In the genomic region with DNA sequence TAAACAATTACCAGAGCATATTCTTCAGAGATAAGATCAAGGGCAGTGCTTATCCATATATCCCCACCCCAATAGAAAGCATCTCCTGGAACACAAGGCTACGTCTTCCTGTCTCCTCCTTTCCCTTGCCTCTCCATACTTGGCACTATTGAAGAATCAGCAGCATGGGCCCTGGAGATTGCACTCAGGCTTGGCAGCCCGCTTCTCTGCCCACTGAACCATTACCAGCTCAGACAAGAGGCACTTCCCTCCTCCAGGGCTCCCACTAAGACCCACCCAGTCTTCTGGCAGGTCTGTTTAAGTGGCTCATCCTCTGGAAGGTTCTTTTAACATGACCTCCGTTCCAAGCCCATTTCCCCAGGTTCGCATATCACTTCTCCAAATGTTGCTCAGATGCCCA, we compare ENCODE assay signal across 23 mouse cellular contexts. TPM values are rescaled to one million over a fixed set of nuclear protein-coding genes. Genes with fewer than 3 reads are reported as not detected.
A peak's percentile ranks its signal among the peaks of the same experiment; 100 is the strongest.
DNase-seq lines count a peak whose midpoint lies in the region; ATAC-seq and TF ChIP-seq lines count a peak whose summit lies in the region.
"Had no signal": no experiment of that assay in that cellular context is flagged by ENCODE, and none has a peak within 500 bp of the region (broad histone marks: within the 10 kb centered on the region; RNA-seq: fewer than 3 reads in every experiment).

No protein-coding gene starts in this region.

- no peak for ATAC-seq in forebrain, embryonic 13.5 days
- no peak for ATAC-seq in forebrain, embryonic 16.5 days
- ATAC-seq in liver, postnatal 0 days, result no peak
- ATAC-seq in kidney, postnatal 0 days (replicated peaks; ENCODE audit: low FRiP score, low read depth), result no peak
- ATAC-seq in granulocyte monocyte progenitor cell, adult 5-6 weeks (replicated peaks; ENCODE audit: poor library complexity, severe bottlenecking), result no peak

- no peak for TF ChIP-seq CTCF in liver, adult 2 months (IDR thresholded peaks at IDR 0.05; ENCODE audit: low read depth, low read length)
- no peak for TF ChIP-seq CTCF in liver, postnatal 0 days (IDR thresholded peaks at IDR 0.05; ENCODE audit: low read depth)
- no peak for TF ChIP-seq CTCF in kidney, postnatal 0 days (IDR thresholded peaks at IDR 0.05; ENCODE audit: low read depth)

- WGBS in forebrain, embryonic 13.5 days, result 84% methylated on average over 4 of the region's 4 CpGs
- WGBS in forebrain, embryonic 16.5 days, result 83% methylated on average over 4 of the region's 4 CpGs
- WGBS in liver, adult 2 months, result 75% methylated on average over 4 of the region's 4 CpGs
- WGBS in liver, postnatal 0 days (ENCODE audit: insufficient replicate concordance), result 85% methylated on average over 4 of the region's 4 CpGs
- WGBS in kidney, postnatal 0 days, result 44% methylated on average over 4 of the region's 4 CpGs

- peak overlapping the region; percentile 12; the same call in 1 of the 2 replicates for H3K9ac ChIP-seq in forebrain, embryonic 13.5 days
- H3K9ac ChIP-seq in forebrain, embryonic 16.5 days (replicated peaks; ENCODE audit: low read depth, low read length), result no peak overlapping the region
- H3K9ac ChIP-seq in liver, adult 2 months (ENCODE audit: low read depth, low read length), result no peak overlapping the region
- H3K9ac ChIP-seq in liver, postnatal 0 days (replicated peaks), result no peak overlapping the region
- H3K9ac ChIP-seq in kidney, postnatal 0 days (ENCODE audit: low read depth, low read length), result no peak overlapping the region
- H3K9ac ChIP-seq: embryonic facial prominence, embryonic 15.5 days; limb, embryonic 15.5 days had no signal

- H3K79me2 ChIP-seq in liver, adult 2 months (ENCODE audit: control insufficient read depth, insufficient read depth, low read length), result peaks cover 18% of the 10 kb centered on the region; the same call in 1 of the 2 replicates

- peaks cover 28% of the 10 kb centered on the region for H3K4me1 ChIP-seq in forebrain, embryonic 13.5 days
- H3K4me1 ChIP-seq in forebrain, embryonic 16.5 days (replicated peaks; ENCODE audit: control insufficient read depth, insufficient read depth, low read length), result peaks cover 28% of the 10 kb centered on the region
- H3K4me1 ChIP-seq in liver, adult 2 months (ENCODE audit: control insufficient read depth, insufficient read depth, low read length), result peaks cover 35% of the 10 kb centered on the region
- peaks cover 40% of the 10 kb centered on the region for H3K4me1 ChIP-seq in liver, postnatal 0 days (ENCODE audit: insufficient read depth)
- H3K4me1 ChIP-seq in kidney, postnatal 0 days (replicated peaks; ENCODE audit: insufficient read depth, low read length), result peaks cover 14% of the 10 kb centered on the region; the same call in 1 of the 2 replicates

- no peak overlapping the region for H3K4me2 ChIP-seq in forebrain, embryonic 13.5 days
- H3K4me2 ChIP-seq in forebrain, embryonic 16.5 days (ENCODE audit: low read length), result no peak overlapping the region
- no peak overlapping the region for H3K4me2 ChIP-seq in liver, postnatal 0 days (ENCODE audit: low read depth, low read length)
- H3K4me2 ChIP-seq in kidney, postnatal 0 days (ENCODE audit: low read length), result no peak overlapping the region
- H3K4me2 ChIP-seq: embryonic facial prominence, embryonic 15.5 days; limb, embryonic 15.5 days had no signal

- peaks cover 1% of the 10 kb centered on the region for H3K36me3 ChIP-seq in forebrain, embryonic 13.5 days (ENCODE audit: poor library complexity, severe bottlenecking)
- no peaks in the 10 kb centered on the region for H3K36me3 ChIP-seq in forebrain, embryonic 16.5 days (ENCODE audit: control insufficient read depth, insufficient read depth)
- H3K36me3 ChIP-seq in liver, adult 2 months (ENCODE audit: control insufficient read depth, insufficient read depth, low read length), result no peaks in the 10 kb centered on the region
- no peaks in the 10 kb centered on the region for H3K36me3 ChIP-seq in liver, postnatal 0 days (replicated peaks; ENCODE audit: insufficient read depth, low read length)
- 0 out of 2 replicates have a peak, but pooled peaks cover under 1% of the 10 kb centered on the region for H3K36me3 ChIP-seq in kidney, postnatal 0 days (ENCODE audit: insufficient read depth, low read length)

- H3K4me3 ChIP-seq in forebrain, embryonic 13.5 days, result no peak overlapping the region
- H3K4me3 ChIP-seq in forebrain, embryonic 16.5 days (replicated peaks; ENCODE audit: low read length), result no peak overlapping the region
- no peak overlapping the region for H3K4me3 ChIP-seq in liver, adult 2 months (ENCODE audit: insufficient read depth, low read depth, low read length)
- no peak overlapping the region for H3K4me3 ChIP-seq in liver, postnatal 0 days (ENCODE audit: low read depth, low read length)
- H3K4me3 ChIP-seq in kidney, postnatal 0 days (replicated peaks; ENCODE audit: low read depth, low read length), result no peak overlapping the region
- H3K4me3 ChIP-seq: embryonic facial prominence, embryonic 15.5 days; gastrocnemius, adult 2 months had no signal

- 0 out of 2 replicates have a peak, but pooled peaks cover 5% of the 10 kb centered on the region for H3K27me3 ChIP-seq in forebrain, embryonic 13.5 days
- no peaks in the 10 kb centered on the region for H3K27me3 ChIP-seq in forebrain, embryonic 16.5 days (replicated peaks; ENCODE audit: control insufficient read depth, insufficient read depth, low read length)
- no peaks in the 10 kb centered on the region for H3K27me3 ChIP-seq in liver, adult 2 months (ENCODE audit: control insufficient read depth, insufficient read depth, low read length)
- no peaks in the 10 kb centered on the region for H3K27me3 ChIP-seq in liver, postnatal 0 days (ENCODE audit: insufficient read depth, low read length)
- H3K27me3 ChIP-seq in kidney, postnatal 0 days (ENCODE audit: insufficient read depth, low read length), result no peaks in the 10 kb centered on the region
- H3K27me3 ChIP-seq: embryonic facial prominence, embryonic 15.5 days; limb, embryonic 15.5 days had no signal

- DNase-seq in liver, adult 2 months (ENCODE audit: extremely low read depth, low read depth, low spot score), result no peak
- no peak for DNase-seq in liver, postnatal 0 days
- DNase-seq in kidney, adult 18-20 months, result peak; percentile 55
- DNase-seq in kidney, postnatal 0 days (ENCODE audit: low spot score), result peak; percentile 50
- DNase-seq in adrenal gland, adult (ENCODE audit: inconsistent age in 2 of 2, low spot score in 1 of 2), result no peak
- DNase-seq: adrenal gland, postnatal 10 days; cerebellum, adult 2 months; gastrocnemius, adult 2 months; heart, adult 11 months; layer of hippocampus, adult 9-11 months; lung, adult 18-20 months; lung, postnatal 4 days; right cerebral cortex, postnatal 14 days; thymus, postnatal 14 days had no signal

- H3K9me3 ChIP-seq in forebrain, embryonic 13.5 days (replicated peaks), result no peaks in the 10 kb centered on the region
- no peaks in the 10 kb centered on the region for H3K9me3 ChIP-seq in forebrain, embryonic 16.5 days (ENCODE audit: control insufficient read depth, low read length)
- H3K9me3 ChIP-seq in liver, postnatal 0 days (ENCODE audit: low read length), result no peaks in the 10 kb centered on the region
- no peaks in the 10 kb centered on the region for H3K9me3 ChIP-seq in kidney, postnatal 0 days (replicated peaks; ENCODE audit: low read length)
- H3K9me3 ChIP-seq: embryonic facial prominence, embryonic 15.5 days; limb, embryonic 15.5 days had no signal

- TF ChIP-seq POLR2A in liver, adult 2 months (IDR thresholded peaks at IDR 0.05; ENCODE audit: extremely low read depth, insufficient read depth, low read length), result no peak

- TF ChIP-seq EP300 in liver, postnatal 0 days (IDR thresholded peaks at IDR 0.05; ENCODE audit: low read depth), result no peak

- H3K27ac ChIP-seq in forebrain, embryonic 13.5 days, result no peak overlapping the region
- H3K27ac ChIP-seq in forebrain, embryonic 16.5 days (ENCODE audit: low read length), result no peak overlapping the region
- H3K27ac ChIP-seq in liver, adult 2 months (replicated peaks; ENCODE audit: insufficient read depth, low read depth, low read length), result peak overlapping the region; percentile 34; the same call in 1 of the 2 replicates
- no peak overlapping the region for H3K27ac ChIP-seq in liver, postnatal 0 days (ENCODE audit: low read depth)
- H3K27ac ChIP-seq in kidney, postnatal 0 days, result no peak overlapping the region
- H3K27ac ChIP-seq: embryonic facial prominence, embryonic 15.5 days; limb, embryonic 15.5 days had no signal

RNA-seq across cellular contexts. Expression of gene Styxl1, which starts 1.6 kb away (rescaled TPM):
- 0.26 and 0.41 TPM in 2 replicates for polyA plus RNA-seq in forebrain, embryonic 13.5 days (2015; fragmentation: Nextera tagmentation; extraction: Ambion mirVana)
- polyA plus RNA-seq in forebrain, embryonic 16.5 days (2015; fragmentation: Nextera tagmentation; extraction: Ambion mirVana), result 0.23 and 0.35 TPM in 2 replicates
- 0.13 and 0.18 TPM in 2 replicates for total RNA-seq in liver, adult 2 months (2014; rRNA removed)
- polyA plus RNA-seq in liver, adult 2 months (2012; rRNA removed), result 0.22 and 0.23 TPM in 2 replicates
- polyA plus RNA-seq in liver, postnatal 0 days (2015; fragmentation: Nextera tagmentation; extraction: Ambion mirVana), result 0.46 and 0.49 TPM in 2 replicates
- polyA plus RNA-seq in kidney, postnatal 0 days (2015; fragmentation: Nextera tagmentation; extraction: Ambion mirVana), result 0.53 and 0.54 TPM in 2 replicates
- total RNA-seq in granulocyte monocyte progenitor cell, adult 5-6 weeks (2014; fragmentation: Nextera tagmentation), result not detected in 2 replicates
- total RNA-seq in granulocyte monocyte progenitor cell, adult 5-6 weeks (2017), result 2.1 TPM in 1 of 2 replicates, not detected in the other
- total RNA-seq: gastrocnemius, adult 2 months; left cerebral cortex, postnatal 14 days had no signal
- polyA plus RNA-seq: forebrain, embryonic 11.5 days; intestine, embryonic 14.5 days; neural tube, embryonic 11.5 days had no signal

RNA-seq across cellular contexts. Expression of gene Mdh2, which starts 1.7 kb away (rescaled TPM):
- 558 and 564 TPM in 2 replicates for polyA plus RNA-seq in forebrain, embryonic 13.5 days (2015; fragmentation: Nextera tagmentation; extraction: Ambion mirVana)
- 562 and 563 TPM in 2 replicates for polyA plus RNA-seq in forebrain, embryonic 16.5 days (2015; fragmentation: Nextera tagmentation; extraction: Ambion mirVana)
- total RNA-seq in liver, adult 2 months (2014; rRNA removed), result 108 and 176 TPM in 2 replicates
- polyA plus RNA-seq in liver, adult 2 months (2012; rRNA removed), result 361 and 418 TPM in 2 replicates
- 296 and 319 TPM in 2 replicates for polyA plus RNA-seq in liver, postnatal 0 days (2015; fragmentation: Nextera tagmentation; extraction: Ambion mirVana)
- 752 and 801 TPM in 2 replicates for polyA plus RNA-seq in kidney, postnatal 0 days (2015; fragmentation: Nextera tagmentation; extraction: Ambion mirVana)
- 299 and 328 TPM in 2 replicates for total RNA-seq in granulocyte monocyte progenitor cell, adult 5-6 weeks (2014; fragmentation: Nextera tagmentation)
- 154 and 224 TPM in 2 replicates for total RNA-seq in granulocyte monocyte progenitor cell, adult 5-6 weeks (2017)

RNA-seq across cellular contexts. Expression of gene Srrm3, which starts 30.1 kb away (rescaled TPM):
- polyA plus RNA-seq in forebrain, embryonic 13.5 days (2015; fragmentation: Nextera tagmentation; extraction: Ambion mirVana), result 45.8 and 52.8 TPM in 2 replicates
- 44.0 and 60.9 TPM in 2 replicates for polyA plus RNA-seq in forebrain, embryonic 16.5 days (2015; fragmentation: Nextera tagmentation; extraction: Ambion mirVana)
- not detected in 2 replicates for total RNA-seq in liver, adult 2 months (2014; rRNA removed)
- polyA plus RNA-seq in liver, adult 2 months (2012; rRNA removed), result not detected in 2 replicates
- not detected in 2 replicates for polyA plus RNA-seq in liver, postnatal 0 days (2015; fragmentation: Nextera tagmentation; extraction: Ambion mirVana)
- 0.13 and 0.16 TPM in 2 replicates for polyA plus RNA-seq in kidney, postnatal 0 days (2015; fragmentation: Nextera tagmentation; extraction: Ambion mirVana)
- total RNA-seq in granulocyte monocyte progenitor cell, adult 5-6 weeks (2014; fragmentation: Nextera tagmentation), result not detected in 2 replicates
- total RNA-seq in granulocyte monocyte progenitor cell, adult 5-6 weeks (2017), result not detected in 2 replicates
- total RNA-seq: gastrocnemius, adult 2 months had no signal

RNA-seq across cellular contexts. Expression of gene Tmem120a, which starts 32.3 kb away (rescaled TPM):
- 67.0 and 69.7 TPM in 2 replicates for polyA plus RNA-seq in forebrain, embryonic 13.5 days (2015; fragmentation: Nextera tagmentation; extraction: Ambion mirVana)
- polyA plus RNA-seq in forebrain, embryonic 16.5 days (2015; fragmentation: Nextera tagmentation; extraction: Ambion mirVana), result 81.3 and 82.9 TPM in 2 replicates
- total RNA-seq in liver, adult 2 months (2014; rRNA removed), result 55.2 and 58.1 TPM in 2 replicates
- 52.9 and 76.6 TPM in 2 replicates for polyA plus RNA-seq in liver, adult 2 months (2012; rRNA removed)
- polyA plus RNA-seq in liver, postnatal 0 days (2015; fragmentation: Nextera tagmentation; extraction: Ambion mirVana), result 80.8 and 82.7 TPM in 2 replicates
- 80.1 and 81.7 TPM in 2 replicates for polyA plus RNA-seq in kidney, postnatal 0 days (2015; fragmentation: Nextera tagmentation; extraction: Ambion mirVana)
- total RNA-seq in granulocyte monocyte progenitor cell, adult 5-6 weeks (2014; fragmentation: Nextera tagmentation), result 19.1 and 22.9 TPM in 2 replicates
- total RNA-seq in granulocyte monocyte progenitor cell, adult 5-6 weeks (2017), result 17.6 and 26.4 TPM in 2 replicates

Comparison
In these comparisons a context has a peak if more than half of its experiments do, and no peak if none do; other contexts are left out.
1. DNase-seq: peak in kidney, adult 18-20 months (single experiment) and kidney, postnatal 0 days (single experiment); none in liver, adult 2 months (single experiment), liver, postnatal 0 days (single experiment) and adrenal gland, adult (0 of 2).
2. RNA of gene Srrm3, which starts 30.1 kb away (polyA plus RNA-seq): 44.0 to 60.9 TPM in forebrain, embryonic 16.5 days and 45.8 to 52.8 TPM in forebrain, embryonic 13.5 days; 0.13 to 0.16 TPM in kidney, postnatal 0 days, not detected in liver, adult 2 months and not detected in liver, postnatal 0 days; every median in the first group is over 10 times any median in the second.